Mouse (Mus musculus) kidney, postnatal 4 days (tissue): ENCODE measurements around the gene Vav3.

Experiments used
- DNase-seq, 2 experiments: peaks; one replicate each; pipeline ENCODE4 v3.0.0; 2021; ENCODE audit warnings: mixed read lengths in 2 of 2

Gene Vav3

GRCm38 (mm10) chr3:109353814-109354213 is 13.4 kb downstream of the Vav3 start:
- DNase-seq = no peak

DNA sequence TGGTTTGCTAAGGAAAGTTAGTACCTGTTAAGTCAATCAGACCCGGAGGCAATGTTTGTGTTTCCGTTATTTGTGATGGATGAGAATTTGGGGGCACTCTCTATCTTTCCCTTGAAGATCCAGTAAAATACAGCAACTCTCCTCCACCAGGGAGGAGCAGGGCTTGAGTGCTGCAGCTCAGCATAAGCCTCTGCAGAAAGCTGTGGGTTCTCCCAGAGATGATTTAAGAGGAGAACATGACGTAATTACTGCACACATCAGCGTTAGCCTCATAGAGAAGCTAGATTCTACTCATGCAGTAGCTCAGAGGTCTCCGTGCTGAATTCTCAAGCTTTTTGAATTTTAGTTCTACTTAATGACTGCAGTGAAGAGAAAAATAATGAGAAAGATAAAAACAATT is 14.7 kb downstream of the Vav3 start:
- no peak for DNase-seq

DNA sequence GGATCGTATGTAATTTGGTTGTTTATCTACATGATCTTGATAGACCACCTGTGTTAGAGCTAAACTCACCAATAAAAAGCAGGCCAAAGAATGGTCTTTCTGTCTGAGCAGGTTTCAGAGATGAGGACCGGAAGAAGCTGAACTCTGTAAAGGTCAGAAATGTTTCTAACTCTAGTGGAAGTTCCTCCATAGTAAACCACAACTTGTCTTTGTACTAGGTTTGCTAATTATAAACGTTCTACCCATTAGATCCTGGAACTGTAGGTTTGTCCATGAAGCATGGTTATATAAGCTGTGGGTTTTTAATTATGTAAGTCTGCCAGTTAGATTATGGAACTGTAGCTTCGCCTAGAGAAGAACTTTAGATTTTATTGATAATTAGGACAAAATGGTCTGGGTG is 20.3 kb downstream of the Vav3 start:
- DNase-seq = no peak

GRCm38 (mm10) chr3:109361882-109362281 is 21.4 kb downstream of the Vav3 start:
- DNase-seq = peak; percentile 22 to 45

GRCm38 (mm10) chr3:109362310-109362709 is 21.9 kb downstream of the Vav3 start:
- DNase-seq = no peak

DNA sequence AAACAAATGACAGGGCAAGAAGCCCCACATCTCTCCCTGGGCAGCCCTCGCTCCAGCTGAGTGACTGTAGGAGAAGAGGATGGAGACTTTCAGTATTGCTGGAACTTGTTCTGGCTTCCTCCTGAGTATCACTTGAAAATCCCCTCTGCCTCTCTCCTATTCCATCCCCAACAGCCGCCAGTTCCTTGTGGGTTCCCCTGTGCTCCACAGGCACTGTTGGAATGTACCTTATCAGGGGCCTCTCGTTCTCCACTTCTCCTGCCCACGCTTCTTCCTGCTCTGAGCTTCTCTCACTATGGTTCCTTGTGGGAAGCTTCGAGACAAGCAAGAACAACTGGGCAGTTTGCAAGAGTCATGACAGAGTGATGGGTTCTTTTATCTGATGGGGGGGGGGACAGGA is 23.1 kb downstream of the Vav3 start:
- no peak for DNase-seq

GRCm38 (mm10) chr3:109365875-109366274 is 25.4 kb downstream of the Vav3 start:
- DNase-seq = no peak

GRCm38 (mm10) chr3:109366411-109366851 is 26.0 kb downstream of the Vav3 start:
- DNase-seq = peak; percentile 51 to 62

DNA sequence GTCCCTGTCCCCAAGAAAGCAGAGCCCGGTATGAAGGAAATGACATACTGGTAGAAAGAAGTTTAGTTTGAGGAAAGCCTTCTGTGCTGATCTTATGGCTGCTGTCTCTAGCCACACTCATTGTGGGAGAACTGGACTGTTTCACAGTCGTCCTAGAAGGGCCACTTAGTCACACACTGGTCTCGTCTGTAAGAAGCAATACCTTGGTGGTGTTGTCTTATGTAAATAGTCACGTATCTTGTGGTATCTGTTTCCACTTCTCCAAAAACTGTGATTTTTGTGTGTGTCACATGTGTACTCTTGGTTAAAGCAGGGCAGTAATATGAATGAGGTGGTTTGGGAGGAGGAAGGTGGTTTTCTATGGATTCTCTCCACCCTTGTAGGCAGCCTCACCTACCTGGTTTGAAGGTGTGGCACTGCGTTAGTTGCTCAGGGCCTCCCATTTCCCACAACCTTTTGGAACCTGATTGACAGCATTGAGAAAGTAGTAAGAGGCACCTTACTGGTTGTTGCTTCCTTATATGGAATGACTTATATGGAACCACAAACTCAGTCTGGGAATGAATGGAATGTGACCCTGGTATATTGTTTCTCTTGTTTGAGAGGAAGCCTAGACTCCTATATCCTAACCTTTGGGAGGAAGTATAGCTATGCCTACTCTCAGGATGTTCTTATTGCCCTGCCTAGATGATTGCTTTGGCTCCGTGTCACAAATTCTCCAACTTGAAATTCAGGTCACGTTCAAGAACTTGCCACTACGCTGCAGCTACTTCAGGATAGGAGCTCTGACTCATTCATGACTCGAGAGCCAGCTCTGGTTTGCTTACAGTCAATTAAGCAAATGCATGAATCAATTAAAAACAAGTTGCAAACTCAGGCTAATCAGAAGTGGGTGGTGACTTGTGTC is 28.2 kb downstream of the Vav3 start:
- DNase-seq = peak in 1 of 2 experiments; percentile 11

- no peak for DNase-seq
Measured at GRCm38 (mm10) chr3:109371576-109371975, 31.1 kb downstream of the Vav3 start.

DNA sequence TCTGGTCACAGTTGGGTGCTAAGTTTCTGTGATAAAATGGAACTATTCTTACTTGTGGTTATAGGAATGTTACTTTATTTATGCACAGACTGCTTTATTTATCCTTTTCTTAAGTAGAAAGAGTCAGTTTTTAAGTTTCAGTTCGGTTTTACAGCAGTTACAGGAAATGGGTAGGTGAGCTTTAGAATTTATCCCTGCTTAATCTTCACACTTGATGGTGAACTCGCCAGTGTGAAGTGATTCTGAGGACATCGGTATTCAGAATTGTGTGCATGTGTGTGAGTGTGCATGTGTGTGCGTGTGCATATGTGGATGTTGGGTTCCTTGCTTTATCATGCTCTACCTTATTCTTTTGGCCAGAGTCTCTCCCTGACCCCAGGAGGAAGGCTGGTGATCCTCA is 32.2 kb downstream of the Vav3 start:
- DNase-seq = no peak

- DNase-seq = no peak
Measured at GRCm38 (mm10) chr3:109378278-109378677, 37.8 kb downstream of the Vav3 start.

GRCm38 (mm10) chr3:109378684-109379083 is 38.2 kb downstream of the Vav3 start:
- DNase-seq = no peak

DNA sequence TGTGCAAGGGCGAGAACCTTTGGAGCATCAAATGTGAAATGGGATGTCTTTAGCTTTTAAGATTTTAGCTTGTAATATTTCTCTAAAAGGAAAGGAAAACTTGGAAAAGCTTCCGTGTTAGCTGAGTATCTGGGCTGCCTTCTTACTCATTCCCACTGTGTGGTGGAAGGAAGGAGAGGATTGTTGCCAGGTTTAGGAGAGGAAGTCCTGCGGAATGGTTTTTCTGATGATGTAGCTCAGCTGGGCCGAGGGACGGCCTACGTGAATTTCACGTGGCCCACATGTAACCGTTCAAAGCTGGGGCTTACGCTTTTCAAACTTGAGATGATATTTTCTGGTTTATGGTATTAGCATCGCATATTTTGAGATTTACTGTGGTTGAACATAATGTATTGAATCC is 48.3 kb downstream of the Vav3 start:
- DNase-seq = no peak

- DNase-seq = no peak
Measured at GRCm38 (mm10) chr3:109401527-109401926, 61.1 kb downstream of the Vav3 start.

GRCm38 (mm10) chr3:109411294-109411693 is 70.8 kb downstream of the Vav3 start:
- DNase-seq = peak in 1 of 2 experiments; percentile 4

GRCm38 (mm10) chr3:109420403-109420802 is 80.0 kb downstream of the Vav3 start:
- DNase-seq = no peak

GRCm38 (mm10) chr3:109421019-109421418 is 80.6 kb downstream of the Vav3 start:
- peak; percentile 9 to 10 for DNase-seq

- no peak for DNase-seq
Measured at GRCm38 (mm10) chr3:109423440-109424079, 83.1 kb downstream of the Vav3 start.

GRCm38 (mm10) chr3:109431285-109431684 is 90.8 kb downstream of the Vav3 start:
- no peak for DNase-seq

GRCm38 (mm10) chr3:109438552-109438951 is 98.1 kb downstream of the Vav3 start:
- no peak for DNase-seq

- DNase-seq = no peak
Measured at GRCm38 (mm10) chr3:109439253-109439652, 98.8 kb downstream of the Vav3 start.

DNA sequence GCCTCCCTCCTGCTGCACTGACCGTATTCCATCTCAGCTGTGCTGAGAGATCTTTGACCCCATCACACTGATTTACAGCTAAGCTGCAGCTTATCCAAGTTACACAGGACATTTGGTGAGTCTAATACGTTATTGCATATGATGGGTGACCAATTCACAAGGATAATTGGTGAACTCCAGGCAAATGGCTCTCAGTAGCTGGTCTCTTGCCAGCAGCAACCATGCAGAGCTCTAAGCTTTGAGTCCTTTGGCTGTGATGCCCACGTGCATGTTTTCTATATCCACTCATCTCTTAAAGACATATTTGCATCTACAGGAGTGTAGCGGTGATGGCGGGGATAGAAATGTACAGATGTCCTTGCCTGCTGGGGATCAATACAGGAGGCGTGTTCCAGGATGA is 99.5 kb downstream of the Vav3 start:
- peak; percentile 3 to 15 for DNase-seq

DNA sequence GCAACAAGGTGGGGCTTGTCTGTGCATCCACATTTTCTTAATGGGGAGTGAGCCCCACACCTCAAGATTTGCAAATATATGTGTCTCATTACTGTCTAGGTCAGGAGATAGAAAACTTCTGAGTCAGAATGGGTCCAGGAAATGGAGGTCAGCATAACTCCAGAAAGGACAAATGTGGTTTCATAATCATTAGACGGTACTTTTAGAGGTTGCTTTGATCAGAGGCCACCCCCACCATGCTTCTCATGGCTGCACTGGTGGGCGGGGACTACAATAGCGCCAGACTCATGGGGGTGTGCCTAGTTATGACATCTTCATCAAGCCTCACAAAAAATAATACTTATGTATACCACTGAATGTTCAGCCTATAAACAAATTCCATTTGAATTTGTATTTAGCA is 103.6 kb downstream of the Vav3 start:
- DNase-seq = no peak
